Mouse (Mus musculus): ENCODE measurements around the gene Daam1. TPM values are rescaled to one million over a fixed set of nuclear protein-coding genes. Genes with fewer than 3 reads are reported as not detected.
A peak's percentile ranks its signal among the peaks of the same experiment; 100 is the strongest.

The Daam1 gene
- polyA plus RNA-seq, 2 experiments, result 10.7 to 11.8 TPM

- H3K4me1 ChIP-seq (ENCODE audit: control insufficient read depth, insufficient read depth, low read length), result no peaks in the 10 kb centered on the region
- no peak overlapping the region for H3K4me3 ChIP-seq (replicated peaks; ENCODE audit: low read length)
- no peak overlapping the region for H3K9ac ChIP-seq (ENCODE audit: low read depth, low read length, severe bottlenecking)
- no peaks in the 10 kb centered on the region for H3K27me3 ChIP-seq (ENCODE audit: control insufficient read depth, insufficient read depth, low read length)
- peak; percentile 45 for DNase-seq (ENCODE audit: low spot score)
- H3K27ac ChIP-seq (replicated peaks; ENCODE audit: low read depth, low read length), result no peak overlapping the region
- TF ChIP-seq POLR2A (IDR thresholded peaks at IDR 0.05; ENCODE audit: borderline replicate concordance, extremely low read depth, insufficient read depth, insufficient read length), result no peak
- 65% methylated on average over 4 of the region's 4 CpGs for WGBS
- H3K4me2 ChIP-seq (replicated peaks; ENCODE audit: low read depth, low read length, severe bottlenecking), result no peak overlapping the region
- no peaks in the 10 kb centered on the region for H3K9me3 ChIP-seq (ENCODE audit: control insufficient read depth, low read length)
- H3K36me3 ChIP-seq (ENCODE audit: control insufficient read depth, insufficient read depth, low read length), result peaks cover 11% of the 10 kb centered on the region; the same call in 1 of the 2 replicates
- ATAC-seq (ENCODE audit: low FRiP score, low read depth), result no peak
These were observed 88.3 kb downstream of the Daam1 start for GRCm38 (mm10) chr12:71919156-71919555.

- no peaks in the 10 kb centered on the region for H3K9me3 ChIP-seq (ENCODE audit: control insufficient read depth, low read length)
- TF ChIP-seq POLR2A (IDR thresholded peaks at IDR 0.05; ENCODE audit: borderline replicate concordance, extremely low read depth, insufficient read depth, insufficient read length), result no peak
- no peak overlapping the region for H3K9ac ChIP-seq (ENCODE audit: low read depth, low read length, severe bottlenecking)
- 65% methylated on average over 3 of the region's 3 CpGs for WGBS
- H3K36me3 ChIP-seq (ENCODE audit: control insufficient read depth, insufficient read depth, low read length), result peaks cover 11% of the 10 kb centered on the region; the same call in 1 of the 2 replicates
- no peak overlapping the region for H3K4me2 ChIP-seq (replicated peaks; ENCODE audit: low read depth, low read length, severe bottlenecking)
- H3K4me3 ChIP-seq (replicated peaks; ENCODE audit: low read length), result no peak overlapping the region
- DNase-seq (ENCODE audit: low spot score), result no peak
- no peaks in the 10 kb centered on the region for H3K4me1 ChIP-seq (ENCODE audit: control insufficient read depth, insufficient read depth, low read length)
- no peak overlapping the region for H3K27ac ChIP-seq (replicated peaks; ENCODE audit: low read depth, low read length)
- no peak for ATAC-seq (ENCODE audit: low FRiP score, low read depth)
- no peaks in the 10 kb centered on the region for H3K27me3 ChIP-seq (ENCODE audit: control insufficient read depth, insufficient read depth, low read length)
These were observed 89.1 kb downstream of the Daam1 start for GRCm38 (mm10) chr12:71919962-71920361.

GRCm38 (mm10) chr12:71922827-71923381 is 92.0 kb downstream of the Daam1 start:
- whole genome bisulfite sequencing, result 92% methylated on average over 5 of the region's 5 CpGs
- no peak overlapping the region for H3K9ac ChIP-seq (ENCODE audit: low read depth, low read length, severe bottlenecking)
- TF ChIP-seq POLR2A (IDR thresholded peaks at IDR 0.05; ENCODE audit: borderline replicate concordance, extremely low read depth, insufficient read depth, insufficient read length), result no peak
- no peaks in the 10 kb centered on the region for H3K4me1 ChIP-seq (ENCODE audit: control insufficient read depth, insufficient read depth, low read length)
- no peak overlapping the region for H3K4me2 ChIP-seq (replicated peaks; ENCODE audit: low read depth, low read length, severe bottlenecking)
- no peak overlapping the region for H3K27ac ChIP-seq (replicated peaks; ENCODE audit: low read depth, low read length)
- ATAC-seq (ENCODE audit: low FRiP score, low read depth) (no peak), DNase-seq (ENCODE audit: low spot score) (no peak)
- H3K27me3 ChIP-seq (ENCODE audit: control insufficient read depth, insufficient read depth, low read length), result no peaks in the 10 kb centered on the region
- no peaks in the 10 kb centered on the region for H3K36me3 ChIP-seq (ENCODE audit: control insufficient read depth, insufficient read depth, low read length)
- no peaks in the 10 kb centered on the region for H3K9me3 ChIP-seq (ENCODE audit: control insufficient read depth, low read length)
- H3K4me3 ChIP-seq (replicated peaks; ENCODE audit: low read length), result no peak overlapping the region

DNA sequence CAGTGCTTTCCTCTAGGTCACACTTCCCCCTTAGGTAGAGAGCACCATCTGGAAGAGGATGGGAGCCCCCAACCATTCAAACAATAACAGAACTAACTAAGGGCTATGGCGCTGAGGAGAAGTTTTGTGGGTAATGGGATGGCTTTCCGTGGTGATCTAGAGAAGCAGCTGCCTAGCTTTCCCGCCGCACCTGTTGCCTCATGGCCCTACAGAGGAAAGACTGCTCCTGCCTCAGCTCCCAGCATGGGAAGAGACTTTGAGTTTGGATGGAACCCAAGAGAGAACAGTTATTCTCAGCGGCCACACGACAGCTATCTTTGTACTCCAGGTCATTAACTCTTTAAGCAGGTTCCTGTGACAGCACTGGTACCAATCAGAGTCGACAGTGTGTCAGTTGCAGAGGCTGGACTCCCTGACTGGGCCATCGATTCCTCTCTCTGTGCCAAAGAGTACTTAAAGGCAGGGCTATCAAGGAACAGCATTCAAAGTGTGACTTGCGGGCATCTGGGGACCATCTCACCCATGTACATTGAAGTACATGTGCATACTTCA is 94.2 kb downstream of the Daam1 start:
- DNase-seq (ENCODE audit: low spot score) (no peak), ATAC-seq (ENCODE audit: low FRiP score, low read depth) (no peak)
- no peaks in the 10 kb centered on the region for H3K36me3 ChIP-seq (ENCODE audit: control insufficient read depth, insufficient read depth, low read length)
- no peak overlapping the region for H3K27ac ChIP-seq (replicated peaks; ENCODE audit: low read depth, low read length)
- no peaks in the 10 kb centered on the region for H3K4me1 ChIP-seq (ENCODE audit: control insufficient read depth, insufficient read depth, low read length)
- H3K9ac ChIP-seq (ENCODE audit: low read depth, low read length, severe bottlenecking), result no peak overlapping the region
- H3K9me3 ChIP-seq (ENCODE audit: control insufficient read depth, low read length), result no peaks in the 10 kb centered on the region
- no peaks in the 10 kb centered on the region for H3K27me3 ChIP-seq (ENCODE audit: control insufficient read depth, insufficient read depth, low read length)
- TF ChIP-seq POLR2A (IDR thresholded peaks at IDR 0.05; ENCODE audit: borderline replicate concordance, extremely low read depth, insufficient read depth, insufficient read length), result no peak
- no peak overlapping the region for H3K4me2 ChIP-seq (replicated peaks; ENCODE audit: low read depth, low read length, severe bottlenecking)
- H3K4me3 ChIP-seq (replicated peaks; ENCODE audit: low read length), result no peak overlapping the region
- WGBS, result 88% methylated on average over 9 of the region's 9 CpGs

DNA sequence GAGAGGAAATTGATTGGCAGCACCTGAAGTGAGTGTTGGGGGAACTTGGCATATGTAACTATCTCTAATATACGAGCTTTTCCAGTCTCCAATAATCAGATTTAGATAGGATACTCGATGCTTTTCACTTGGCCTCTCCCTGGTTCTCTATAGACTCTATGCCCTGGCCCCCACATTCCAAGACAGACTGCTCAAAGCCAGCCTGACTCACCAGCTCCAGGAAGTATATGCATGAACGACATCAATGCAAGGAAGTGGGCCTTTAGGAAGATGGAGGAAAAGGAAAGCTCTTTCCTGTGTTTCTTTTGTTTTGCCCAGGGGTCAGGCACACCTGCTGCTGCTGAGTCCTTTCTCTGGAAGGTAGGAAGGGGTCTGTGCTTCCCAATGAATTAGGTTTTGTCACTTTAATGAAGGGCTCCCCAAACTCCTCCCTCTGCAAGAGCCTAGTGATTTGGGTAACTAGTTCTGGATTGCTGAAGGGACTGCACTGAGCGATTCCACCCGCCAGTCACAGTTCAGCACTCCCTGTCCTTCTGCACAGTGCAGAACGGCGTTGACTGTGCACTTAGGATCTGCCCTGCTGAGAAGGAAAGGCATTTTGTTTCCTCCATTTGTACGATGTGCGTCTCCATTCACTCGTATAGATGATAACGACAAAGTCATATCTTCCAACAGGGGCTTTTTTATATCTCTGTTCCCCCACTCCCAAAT is 95.3 kb downstream of the Daam1 start:
- WGBS, result 63% methylated on average over 11 of the region's 11 CpGs
- Histone ChIP-seq H3K4me1 (ENCODE audit: control insufficient read depth, insufficient read depth, low read length) (no peaks in the 10 kb centered on the region), H3K27ac (replicated peaks; ENCODE audit: low read depth, low read length) (no peak overlapping the region), H3K9ac (ENCODE audit: low read depth, low read length, severe bottlenecking) (no peak overlapping the region), H3K4me3 (replicated peaks; ENCODE audit: low read length) (no peak overlapping the region), H3K27me3 (ENCODE audit: control insufficient read depth, insufficient read depth, low read length) (no peaks in the 10 kb centered on the region), H3K9me3 (ENCODE audit: control insufficient read depth, low read length) (no peaks in the 10 kb centered on the region), H3K4me2 (replicated peaks; ENCODE audit: low read depth, low read length, severe bottlenecking) (no peak overlapping the region), H3K36me3 (ENCODE audit: control insufficient read depth, insufficient read depth, low read length) (no peaks in the 10 kb centered on the region)
- TF ChIP-seq POLR2A (IDR thresholded peaks at IDR 0.05; ENCODE audit: borderline replicate concordance, extremely low read depth, insufficient read depth, insufficient read length), result no peak
- no peak for DNase-seq (ENCODE audit: low spot score)
- no peak for ATAC-seq (ENCODE audit: low FRiP score, low read depth)

Data from limb, embryonic 14.5 days (tissue).